Mouse (Mus musculus) midbrain, embryonic 14.5 days (tissue): ENCODE measurements around the gene Ccdc157. TPM values are rescaled to one million over a fixed set of nuclear protein-coding genes. Genes with fewer than 3 reads are reported as not detected.
"Not testable (repeated sequence)": the region's sequence is repeated elsewhere in the genome, so short reads cannot be mapped to it uniquely, and the experiment has no call there.

Experiments used
- ATAC-seq: fragments of 200-750 bp; cut with Nextera tagmentation; 2 replicates; pipeline ENCODE4 v1.8.0; 2017; ENCODE audit warnings: moderate number of reproducible peaks, moderate library complexity; ENCODE audit not compliant: low FRiP score, low TSS enrichment
- DNase-seq: peaks from one replicate; pipeline ENCODE4 v3.0.0-alpha.2; 2015
- H3K27ac ChIP-seq: fragments of 300-500 bp; sonication (generic); replicated peaks from 2 replicates; pipeline ENCODE4 v1.5.1; 2014; ENCODE audit warnings: mild to moderate bottlenecking, low read depth, low read length, moderate library complexity
- H3K27me3 ChIP-seq: fragments of 300-500 bp; sonication (generic); 2 replicates; pipeline ENCODE4 v1.6.1; 2014; ENCODE audit warnings: low read length, control low read depth, mixed read lengths; ENCODE audit not compliant: control insufficient read depth, insufficient read depth
- H3K36me3 ChIP-seq: fragments of 300-500 bp; sonication (generic); 2 replicates; pipeline ENCODE4 v1.6.1; 2014; ENCODE audit warnings: low read length, control low read depth; ENCODE audit not compliant: control insufficient read depth, insufficient read depth
- H3K4me1 ChIP-seq: fragments of 300-500 bp; sonication (generic); 2 replicates; pipeline ENCODE4 v1.6.1; 2014; ENCODE audit warnings: mild to moderate bottlenecking, antibody characterized with exemption, low read length, control low read depth; ENCODE audit not compliant: control insufficient read depth, insufficient read depth
- H3K4me2 ChIP-seq: fragments of 300-500 bp; sonication (generic); 2 replicates; pipeline ENCODE4 v1.6.1; 2014; ENCODE audit warnings: mild to moderate bottlenecking, low read length, moderate library complexity
- H3K4me3 ChIP-seq: fragments of 300-500 bp; sonication (generic); replicated peaks from 2 replicates; pipeline ENCODE4 v1.5.1; 2014; ENCODE audit warnings: low read depth, low read length
- H3K9ac ChIP-seq: fragments of 300-500 bp; sonication (generic); replicated peaks from 2 replicates; pipeline ENCODE4 v1.6.1; 2014; ENCODE audit warnings: mild to moderate bottlenecking, low read length, moderate library complexity
- H3K9me3 ChIP-seq: fragments of 300-500 bp; sonication (generic); 2 replicates; pipeline ENCODE4 v1.6.1; 2016; ENCODE audit warnings: low read length, control low read depth, mixed read lengths; ENCODE audit not compliant: control insufficient read depth
- WGBS: fragments of 180-500 bp; shearing (Covaris S2); extraction: QIAGEN DNeasy Blood & Tissue Kit; methylation state at CpG from one replicate; pipeline ENCODE4 v1.1.7; 2014; 5-methylcytosine and 5-hydroxymethylcytosine counted together
- polyA plus RNA-seq: library from polyadenylated mRNA; unstranded; fragments of >200 nt; fragmentation: Nextera tagmentation; extraction: Ambion mirVana; gene quantifications from 2 replicates; pipeline ENCODE4 v1.2.1, GENCODE M21; 2014

The Ccdc157 gene
- polyA plus RNA-seq, 1 experiment from 2014 or later, result 7.1 TPM

- Histone ChIP-seq H3K27ac (no peak overlapping the region), H3K9me3 (no peaks in the 10 kb centered on the region), H3K4me3 (peak overlapping the region; percentile 59), H3K4me2 (peak overlapping the region; percentile 91), H3K27me3 (no peaks in the 10 kb centered on the region; the same call in 1 of the 2 replicates), H3K4me1 (peaks cover 10% of the 10 kb centered on the region), H3K36me3 (no peaks in the 10 kb centered on the region), H3K9ac (peak overlapping the region; percentile 64; the same call in 1 of the 2 replicates)
- WGBS, result 24% methylated on average over 3 of the region's 3 CpGs
- ATAC-seq (no peak), DNase-seq (peak; percentile 45)
Observed at GRCm38 (mm10) chr11:4117372-4118071, 42.6 kb downstream of the Ccdc157 start.

DNA sequence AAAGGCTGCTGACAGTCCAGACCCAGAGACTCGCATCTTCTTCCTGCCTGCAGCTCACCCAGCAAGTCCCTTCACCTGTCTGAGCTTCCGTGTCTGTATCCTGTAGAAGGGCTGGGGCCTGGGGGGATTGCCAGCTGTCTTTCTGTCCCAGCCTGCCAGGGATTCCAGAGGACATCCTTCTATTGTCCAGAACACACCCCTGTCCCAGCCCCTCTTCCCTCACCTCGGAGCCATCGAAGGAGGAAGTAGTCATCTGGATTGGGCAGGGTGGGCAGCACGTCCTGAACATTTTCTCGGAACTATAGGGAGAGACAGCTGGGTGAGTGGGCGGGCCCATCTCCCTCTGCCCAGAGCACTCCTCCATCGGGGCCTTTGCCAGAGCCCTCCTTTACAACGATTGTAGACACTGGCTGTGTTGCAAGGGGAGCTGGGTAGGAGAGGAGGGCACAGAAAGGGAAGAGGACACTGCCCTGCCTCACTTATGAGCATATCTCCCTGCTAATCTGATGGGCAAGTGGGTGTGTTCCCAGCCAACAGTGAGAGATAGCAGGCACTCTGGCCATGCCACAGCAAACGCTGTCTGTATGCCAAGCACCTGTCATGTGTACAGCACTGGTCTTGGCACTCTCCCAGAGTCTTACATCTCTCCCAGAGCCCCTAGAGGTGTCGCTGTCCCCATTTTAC is 43.5 kb downstream of the Ccdc157 start:
- H3K4me2 ChIP-seq, result no peak overlapping the region; the same call in 1 of the 2 replicates
- no peaks in the 10 kb centered on the region for H3K36me3 ChIP-seq
- ATAC-seq (no peak), DNase-seq (no peak)
- no peaks in the 10 kb centered on the region; the same call in 1 of the 2 replicates for H3K27me3 ChIP-seq
- H3K4me1 ChIP-seq, result peaks cover 10% of the 10 kb centered on the region
- no peaks in the 10 kb centered on the region for H3K9me3 ChIP-seq
- H3K27ac ChIP-seq, result no peak overlapping the region
- 61% methylated on average over 11 of the region's 11 CpGs for WGBS
- H3K9ac ChIP-seq, result no peak overlapping the region
- no peak overlapping the region for H3K4me3 ChIP-seq

DNA sequence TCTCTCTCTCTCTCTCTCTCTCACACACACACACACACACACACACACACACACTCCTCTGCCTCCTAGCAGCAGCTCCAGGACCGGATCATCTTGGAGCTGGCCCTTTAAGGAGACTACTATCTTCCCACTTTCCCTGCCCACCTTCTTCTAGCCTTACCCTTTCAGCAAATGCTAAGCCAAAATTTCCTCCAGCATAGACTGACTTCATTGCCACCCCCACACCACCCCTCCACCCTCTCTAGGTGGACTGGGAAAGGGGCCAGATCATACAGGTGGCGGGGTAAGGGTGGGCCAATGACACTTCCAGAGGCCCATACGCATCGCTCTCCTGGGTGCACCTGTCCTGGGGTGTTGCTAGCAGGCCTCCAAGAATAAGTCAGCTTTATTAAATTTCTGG is 44.7 kb downstream of the Ccdc157 start:
- Histone ChIP-seq H3K4me1 (peaks cover 10% of the 10 kb centered on the region), H3K4me3 (no peak overlapping the region), H3K27me3 (no peaks in the 10 kb centered on the region; the same call in 1 of the 2 replicates), H3K9me3 (no peaks in the 10 kb centered on the region), H3K36me3 (peaks cover 2% of the 10 kb centered on the region; the same call in 1 of the 2 replicates), H3K27ac (no peak overlapping the region), H3K9ac (no peak overlapping the region), H3K4me2 (no peak overlapping the region)
- ATAC-seq (no peak), DNase-seq (no peak)
- 88% methylated on average over 4 of the region's 4 CpGs for WGBS

DNA sequence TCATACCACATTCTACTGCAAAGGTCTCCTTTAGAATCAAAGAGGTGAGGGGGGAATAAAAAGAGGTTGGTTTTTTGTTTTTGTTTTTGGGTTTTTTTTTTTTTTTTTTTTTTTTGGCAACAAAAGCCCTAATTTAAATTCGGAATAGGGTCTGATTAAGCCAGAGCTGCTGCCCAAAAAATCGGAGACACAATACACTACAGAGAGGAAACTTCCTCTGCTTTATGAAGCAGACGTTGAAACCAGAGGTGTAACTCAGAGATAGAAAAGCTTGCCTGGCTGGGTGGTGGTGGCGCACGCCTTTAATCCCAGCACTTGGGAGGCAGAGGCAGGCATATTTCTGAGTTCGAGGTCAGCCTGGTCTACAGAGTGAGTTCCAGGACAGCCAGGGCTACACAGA is 45.6 kb downstream of the Ccdc157 start:
- not testable (repeated sequence) for DNase-seq, ATAC-seq, H3K4me2 ChIP-seq, H3K9ac ChIP-seq, H3K9me3 ChIP-seq, H3K36me3 ChIP-seq, H3K4me1 ChIP-seq, H3K27ac ChIP-seq, H3K27me3 ChIP-seq, H3K4me3 ChIP-seq
- 78% methylated on average over 6 of the region's 6 CpGs for WGBS

DNA sequence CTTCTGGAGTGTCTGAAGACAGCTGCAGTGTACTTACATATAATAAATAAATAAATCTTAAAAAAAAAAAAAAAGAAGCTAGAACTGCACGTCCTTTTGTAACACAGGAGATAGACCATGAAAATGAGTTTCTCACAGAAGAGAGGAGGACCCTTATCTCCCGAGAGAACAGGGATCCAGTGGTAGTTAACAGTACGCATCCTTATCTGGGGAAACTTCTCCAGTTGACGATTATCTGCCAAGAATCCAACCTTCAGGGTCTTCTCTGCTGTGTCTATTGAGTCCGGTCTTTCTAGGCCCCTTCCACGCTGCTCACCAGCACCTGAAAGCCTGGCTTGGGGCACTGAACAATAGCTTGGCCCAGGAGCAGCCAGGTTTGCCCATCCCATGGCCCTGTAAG is 46.1 kb downstream of the Ccdc157 start:
- Histone ChIP-seq H3K4me1 (peaks cover 10% of the 10 kb centered on the region), H3K9me3 (no peaks in the 10 kb centered on the region), H3K9ac (no peak overlapping the region), H3K4me3 (no peak overlapping the region), H3K27ac (no peak overlapping the region), H3K4me2 (no peak overlapping the region), H3K36me3 (peaks cover 5% of the 10 kb centered on the region; the same call in 1 of the 2 replicates), H3K27me3 (no peaks in the 10 kb centered on the region; the same call in 1 of the 2 replicates)
- WGBS, result 83% methylated on average over 6 of the region's 6 CpGs
- ATAC-seq (no peak), DNase-seq (no peak)

- WGBS, result 84% methylated on average over 4 of the region's 4 CpGs
- DNase-seq (no peak), ATAC-seq (no peak)
- H3K4me2 ChIP-seq, result no peak overlapping the region
- peaks cover 5% of the 10 kb centered on the region; the same call in 1 of the 2 replicates for H3K36me3 ChIP-seq
- peaks cover 10% of the 10 kb centered on the region for H3K4me1 ChIP-seq
- H3K9ac ChIP-seq, result no peak overlapping the region
- H3K9me3 ChIP-seq, result no peaks in the 10 kb centered on the region
- no peak overlapping the region for H3K27ac ChIP-seq
- no peak overlapping the region for H3K4me3 ChIP-seq
- no peaks in the 10 kb centered on the region; the same call in 1 of the 2 replicates for H3K27me3 ChIP-seq
Observed at GRCm38 (mm10) chr11:4113496-4113895, 46.6 kb downstream of the Ccdc157 start.

- DNase-seq (no peak), ATAC-seq (no peak)
- Histone ChIP-seq H3K4me2 (no peak overlapping the region), H3K4me1 (peaks cover 4% of the 10 kb centered on the region), H3K27ac (no peak overlapping the region), H3K4me3 (no peak overlapping the region), H3K27me3 (no peaks in the 10 kb centered on the region; the same call in 1 of the 2 replicates), H3K9ac (no peak overlapping the region), H3K9me3 (no peaks in the 10 kb centered on the region), H3K36me3 (peaks cover 5% of the 10 kb centered on the region; the same call in 1 of the 2 replicates)
- 92% methylated on average over 6 of the region's 6 CpGs for WGBS
Observed at GRCm38 (mm10) chr11:4112861-4113260, 47.2 kb downstream of the Ccdc157 start.

GRCm38 (mm10) chr11:4112033-4112432 is 48.1 kb downstream of the Ccdc157 start:
- no peak overlapping the region for H3K9ac ChIP-seq
- 90% methylated on average over 4 of the region's 4 CpGs for WGBS

More at GRCm38 (mm10) chr11:4112033-4112432, 48.1 kb downstream of the Ccdc157 start:
- Histone ChIP-seq H3K4me2 (no peak overlapping the region), H3K4me3 (no peak overlapping the region), H3K27ac (no peak overlapping the region), H3K4me1 (no peaks in the 10 kb centered on the region), H3K9me3 (no peaks in the 10 kb centered on the region), H3K36me3 (peaks cover 5% of the 10 kb centered on the region; the same call in 1 of the 2 replicates), H3K27me3 (no peaks in the 10 kb centered on the region; the same call in 1 of the 2 replicates)
- ATAC-seq, result no peak
- no peak for DNase-seq
